Mouse (Mus musculus): ENCODE results near the gene Mpzl3. TPM values are rescaled to one million over a fixed set of nuclear protein-coding genes. Genes with fewer than 3 reads are reported as not detected.

Mpzl3 gene
- total RNA-seq, 2 experiments from 2014 or later = 1.7 to 2.0 TPM

- intact Hi-C loops (cut with DNase I) = loop anchor here (5.0 kb wide), 1 partner anchor 64 kb away; no protein-coding TSS in a partner anchor
- DNase-seq = no peak
- H3K27ac ChIP-seq = peak overlapping the region; percentile 25; the same call in 1 of the 2 replicates
- no peak overlapping the region for H3K4me3 ChIP-seq
- no peak for TF ChIP-seq CTCF (IDR thresholded peaks at IDR 0.05)
These were observed 3.4 kb downstream of the Mpzl3 start for GRCm38 (mm10) chr9:45058304-45058940.

- Histone ChIP-seq H3K4me3 (no peak overlapping the region), H3K27ac (no peak overlapping the region)
- DNase-seq = no peak
- intact Hi-C loops (cut with DNase I) = no loop called here
- TF ChIP-seq CTCF (IDR thresholded peaks at IDR 0.05) = no peak
These were observed 5.2 kb downstream of the Mpzl3 start for GRCm38 (mm10) chr9:45060151-45060550.

- Histone ChIP-seq H3K27ac (no peak overlapping the region), H3K4me3 (no peak overlapping the region)
- TF ChIP-seq CTCF (IDR thresholded peaks at IDR 0.05) = no peak
- intact Hi-C loops (cut with DNase I) = no loop called here
- no peak for DNase-seq
These were observed 7.7 kb downstream of the Mpzl3 start for GRCm38 (mm10) chr9:45062677-45063076.

- intact Hi-C loops (cut with DNase I) = no loop called here
These were observed 9.4 kb downstream of the Mpzl3 start for GRCm38 (mm10) chr9:45064421-45064820.

GRCm38 (mm10) chr9:45066735-45067134 is 11.7 kb downstream of the Mpzl3 start:
- Histone ChIP-seq H3K4me3 (no peak overlapping the region), H3K27ac (no peak overlapping the region)
- no peak for DNase-seq
- TF ChIP-seq CTCF (IDR thresholded peaks at IDR 0.05) = no peak
- intact Hi-C loops (cut with DNase I) = no loop called here

More at GRCm38 (mm10) chr9:45064421-45064820, 9.4 kb downstream of the Mpzl3 start:
- TF ChIP-seq CTCF (IDR thresholded peaks at IDR 0.05) = no peak
- no peak for DNase-seq
- Histone ChIP-seq H3K27ac (no peak overlapping the region), H3K4me3 (no peak overlapping the region)

GRCm38 (mm10) chr9:45071800-45072199 is 16.8 kb downstream of the Mpzl3 start:
- H3K27ac ChIP-seq = no peak overlapping the region
- TF ChIP-seq CTCF (IDR thresholded peaks at IDR 0.05) = no peak
- no peak overlapping the region for H3K4me3 ChIP-seq
- intact Hi-C loops (cut with DNase I) = no loop called here
- DNase-seq = no peak

GRCm38 (mm10) chr9:45077859-45078258 is 22.9 kb downstream of the Mpzl3 start:
- no peak overlapping the region for H3K27ac ChIP-seq
- no peak for DNase-seq
- TF ChIP-seq CTCF (IDR thresholded peaks at IDR 0.05) = no peak
- no peak overlapping the region for H3K4me3 ChIP-seq
- intact Hi-C loops (cut with DNase I) = no loop called here

- no peak for TF ChIP-seq CTCF (IDR thresholded peaks at IDR 0.05)
- Histone ChIP-seq H3K4me3 (no peak within 1 kb of the TSS), H3K27ac (no peak within 1 kb of the TSS)
- DNase-seq = no peak
- intact Hi-C loops (cut with DNase I) = no loop called here
These were observed 24.0 kb downstream of the Mpzl3 start, which contains the start of gene Jaml for GRCm38 (mm10) chr9:45079011-45079410. Gene Jaml (plus strand): TSS chr9:45079183.

GRCm38 (mm10) chr9:45083132-45083531 is 28.1 kb downstream of the Mpzl3 start:
- H3K4me3 ChIP-seq = no peak overlapping the region
- no peak for TF ChIP-seq CTCF (IDR thresholded peaks at IDR 0.05)
- no peak overlapping the region for H3K27ac ChIP-seq
- DNase-seq = no peak
- intact Hi-C loops (cut with DNase I) = no loop called here

GRCm38 (mm10) chr9:45084556-45084955 is 29.6 kb downstream of the Mpzl3 start:
- no peak for TF ChIP-seq CTCF (IDR thresholded peaks at IDR 0.05)
- no peak overlapping the region for H3K27ac ChIP-seq
- intact Hi-C loops (cut with DNase I) = no loop called here
- DNase-seq = no peak
- H3K4me3 ChIP-seq = no peak overlapping the region

- no peak for TF ChIP-seq CTCF (IDR thresholded peaks at IDR 0.05)
- Histone ChIP-seq H3K27ac (no peak overlapping the region), H3K4me3 (no peak overlapping the region)
- intact Hi-C loops (cut with DNase I) = no loop called here
- no peak for DNase-seq
These were observed 31.0 kb downstream of the Mpzl3 start for GRCm38 (mm10) chr9:45085741-45086690.

- TF ChIP-seq CTCF (IDR thresholded peaks at IDR 0.05) = no peak
- no peak overlapping the region for H3K27ac ChIP-seq
These were observed 33.1 kb downstream of the Mpzl3 start for GRCm38 (mm10) chr9:45088040-45088439.

GRCm38 (mm10) chr9:45090811-45091210 is 35.8 kb downstream of the Mpzl3 start:
- peak; percentile 20; the same call in 1 of the 2 replicates for TF ChIP-seq CTCF (IDR thresholded peaks at IDR 0.05)
- DNase-seq = no peak
- intact Hi-C loops (cut with DNase I) = no loop called here
- no peak overlapping the region for H3K4me3 ChIP-seq
- H3K27ac ChIP-seq = no peak overlapping the region

More at GRCm38 (mm10) chr9:45088040-45088439, 33.1 kb downstream of the Mpzl3 start:
- no peak for DNase-seq
- no peak overlapping the region for H3K4me3 ChIP-seq
- intact Hi-C loops (cut with DNase I) = no loop called here

Measured in gastrocnemius, adult 2 months (tissue).